Mouse (Mus musculus) MN1 (cell line): ENCODE results near the gene Slc39a11.

Source experiments
- DNase-seq: peaks from one replicate; pipeline ENCODE4 v3.0.0-alpha.2; 2016; ENCODE audit warnings: low spot score

The Slc39a11 gene

DNA sequence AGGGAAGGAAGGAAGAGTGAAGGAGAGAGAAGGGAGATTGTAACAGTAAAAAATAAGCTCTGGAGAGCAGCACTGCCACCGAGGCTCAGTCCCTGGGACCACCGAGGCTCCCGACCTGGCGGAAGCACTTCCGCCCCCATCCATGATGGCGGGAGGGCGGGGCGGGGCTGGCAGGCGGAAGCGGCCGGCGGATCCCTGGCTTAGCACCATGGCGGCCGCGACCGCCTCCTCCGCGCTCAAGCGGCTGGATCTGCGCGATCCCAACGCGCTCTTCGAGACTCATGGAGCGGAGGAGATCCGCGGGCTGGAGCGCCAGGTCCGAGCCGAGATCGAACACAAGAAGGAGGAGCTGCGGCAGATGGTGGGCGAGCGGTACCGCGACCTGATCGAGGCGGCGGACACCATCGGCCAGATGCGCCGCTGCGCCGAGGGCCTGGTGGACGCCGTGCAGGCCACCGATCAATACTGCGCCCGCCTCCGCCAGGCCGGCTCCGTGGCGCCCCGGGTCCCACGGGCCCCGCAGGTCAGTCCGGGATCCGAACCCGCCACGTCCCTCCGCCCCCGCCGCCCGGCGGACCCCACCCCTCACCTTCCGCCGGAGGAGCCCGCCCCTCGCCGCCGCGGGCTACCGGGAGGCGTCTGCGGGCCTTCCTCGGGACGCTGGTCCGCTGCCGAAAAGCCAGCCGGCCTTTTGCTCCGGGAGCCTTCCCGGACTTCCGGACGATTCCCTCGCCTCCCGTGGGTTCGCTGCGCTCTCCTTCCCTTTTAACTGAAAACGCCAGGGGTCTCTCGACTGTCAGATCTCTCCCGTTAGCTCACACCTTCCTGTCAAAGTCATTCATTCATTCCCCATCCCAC lies at the start of gene Slc39a11:
TSS of gene Slc39a11 (minus strand) at position 727 of the 858 bp plus-strand sequence.
- peak; percentile 75 for DNase-seq

DNA sequence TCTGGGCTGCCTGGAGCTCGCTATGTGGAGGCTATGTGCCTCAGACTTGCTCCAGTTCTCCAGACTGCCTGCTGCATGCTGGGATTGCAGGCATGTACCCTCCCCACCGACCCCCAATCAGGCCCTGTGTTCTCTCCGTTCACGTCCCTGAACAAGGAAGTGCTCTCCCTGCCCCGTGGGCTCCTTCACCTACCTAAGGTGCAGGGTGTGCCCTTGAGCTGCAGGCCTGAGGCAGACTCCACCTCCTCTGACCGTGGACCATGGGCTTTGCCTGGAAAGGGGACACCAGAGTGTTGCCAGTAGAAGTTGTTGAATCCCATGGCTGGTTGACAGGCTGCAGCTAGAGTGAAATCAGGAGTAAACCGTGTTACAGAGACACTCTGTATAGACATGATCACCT lies 49.8 kb upstream of the Slc39a11 start:
- DNase-seq: no peak

DNA sequence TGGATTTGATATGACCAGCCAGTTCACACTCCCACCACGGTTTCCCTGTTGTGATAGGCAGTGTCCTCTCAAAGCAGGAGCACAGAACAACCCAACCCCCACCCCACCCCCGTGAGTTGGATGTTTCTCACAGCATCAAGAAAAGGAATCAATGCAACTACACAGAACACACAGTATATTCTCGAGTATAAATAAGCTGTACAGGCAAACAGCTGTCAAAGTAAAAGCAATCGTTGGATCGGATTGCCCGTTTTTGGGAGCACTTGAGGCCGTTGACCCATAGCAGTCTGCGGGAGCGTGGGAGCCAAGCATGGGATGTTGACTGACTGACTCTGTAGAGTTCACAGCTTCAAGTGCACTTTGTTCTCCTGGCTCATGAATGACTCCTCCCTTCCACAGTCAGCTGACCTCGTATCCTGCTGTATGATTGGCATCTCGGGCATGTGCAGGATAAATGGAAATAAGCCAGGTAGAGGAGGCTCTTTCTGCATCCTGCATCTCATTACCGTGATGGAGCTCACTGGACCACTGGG lies 48.2 kb upstream of the Slc39a11 start:
- no peak for DNase-seq

DNA sequence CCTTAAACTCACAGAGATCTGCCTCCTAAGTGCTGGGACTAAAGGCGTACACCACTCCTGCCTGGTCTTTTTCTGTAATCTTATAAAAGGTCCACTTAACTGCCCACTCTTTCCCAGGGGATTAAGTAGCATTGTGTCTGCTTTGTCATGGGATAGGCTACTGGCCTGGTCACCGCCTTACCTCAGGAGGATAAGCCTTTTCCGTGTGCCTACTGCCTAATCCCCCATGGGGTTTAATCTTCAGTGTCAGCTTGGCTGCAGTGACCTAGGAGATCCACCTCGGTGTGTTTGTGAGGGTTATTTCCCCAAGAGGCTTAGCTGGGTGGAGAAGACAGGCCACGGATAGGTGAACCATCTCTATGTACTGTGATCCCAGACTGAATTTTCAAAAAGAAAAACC lies 47.7 kb upstream of the Slc39a11 start:
- DNase-seq: no peak

DNA sequence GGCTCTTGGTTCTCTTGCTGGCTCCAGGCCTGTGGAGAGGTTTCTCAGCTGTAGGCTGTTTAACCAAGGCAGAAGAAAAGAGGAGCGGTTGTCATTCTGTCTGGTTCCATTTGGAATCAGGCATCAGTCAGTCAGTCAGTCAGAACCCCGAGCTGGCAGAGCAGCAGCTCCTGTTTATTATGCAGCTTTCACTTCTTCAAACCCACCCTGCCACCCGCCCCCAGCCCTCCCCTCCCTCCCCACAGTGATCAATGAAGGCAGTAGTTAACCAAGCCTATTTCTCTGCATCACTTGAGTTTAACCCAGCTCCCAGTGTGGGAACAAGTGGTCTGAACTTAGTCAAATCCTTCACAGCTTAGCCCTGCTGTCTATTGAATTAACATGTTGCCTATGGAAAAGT lies 42.0 kb upstream of the Slc39a11 start:
- no peak for DNase-seq

DNA sequence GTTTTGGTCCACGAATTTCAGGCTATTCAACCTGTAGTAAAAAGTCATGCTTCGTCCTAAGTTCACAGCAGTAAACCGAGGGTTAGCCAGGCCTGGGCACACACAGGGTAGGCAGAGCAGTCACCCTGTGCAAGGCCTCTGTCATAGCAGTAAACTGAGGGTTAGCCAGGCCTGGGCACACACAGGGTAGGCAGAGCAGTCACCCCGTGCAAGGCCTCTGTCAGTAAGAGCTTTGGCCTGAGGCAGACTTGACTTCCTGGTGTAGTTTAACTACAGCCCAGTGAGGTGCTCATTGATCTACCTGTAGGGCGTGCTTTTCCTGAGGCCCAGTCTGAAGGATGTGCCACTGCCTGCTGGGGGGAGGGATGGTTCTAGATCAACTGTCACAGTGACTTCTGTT lies 41.4 kb upstream of the Slc39a11 start:
- no peak for DNase-seq

DNA sequence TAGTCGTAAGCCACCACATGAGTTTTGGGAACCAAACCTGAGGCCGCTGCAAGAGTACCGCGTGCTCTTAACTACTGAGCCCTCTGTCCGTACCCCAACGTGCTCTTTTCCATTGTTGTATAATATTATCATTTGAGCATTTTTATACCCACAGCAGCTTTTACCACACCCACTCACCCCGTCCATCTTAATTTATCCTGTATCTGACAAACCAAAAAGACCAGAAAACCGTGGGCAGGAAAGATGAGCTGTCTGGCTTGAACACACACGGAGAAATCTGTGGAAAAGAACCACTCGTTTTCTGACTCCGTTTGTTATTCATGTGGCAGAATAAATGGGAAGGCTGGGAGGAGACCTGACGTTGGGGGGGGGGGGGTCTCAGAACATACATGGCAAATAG lies 40.6 kb upstream of the Slc39a11 start:
- DNase-seq: no peak

DNA sequence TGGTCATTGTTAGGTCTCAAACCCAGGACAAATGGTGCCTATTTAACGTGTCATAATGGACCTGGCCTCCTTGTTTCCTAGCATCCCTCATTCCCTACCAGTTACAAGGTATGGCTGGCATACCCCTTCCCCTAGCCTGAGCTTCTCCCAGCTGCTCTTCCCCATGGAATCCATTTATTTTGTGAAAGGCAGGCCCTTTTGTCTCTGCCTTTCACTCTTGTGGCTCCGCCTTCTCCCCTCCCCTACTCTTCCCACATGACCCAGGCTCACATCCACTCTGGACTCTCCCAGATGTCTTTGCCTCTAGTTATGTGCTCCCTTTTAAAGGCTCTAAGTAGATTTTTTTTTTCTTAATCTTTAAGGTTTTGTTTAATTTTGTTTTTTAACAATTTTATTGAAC lies 37.2 kb upstream of the Slc39a11 start:
- DNase-seq: no peak

DNA sequence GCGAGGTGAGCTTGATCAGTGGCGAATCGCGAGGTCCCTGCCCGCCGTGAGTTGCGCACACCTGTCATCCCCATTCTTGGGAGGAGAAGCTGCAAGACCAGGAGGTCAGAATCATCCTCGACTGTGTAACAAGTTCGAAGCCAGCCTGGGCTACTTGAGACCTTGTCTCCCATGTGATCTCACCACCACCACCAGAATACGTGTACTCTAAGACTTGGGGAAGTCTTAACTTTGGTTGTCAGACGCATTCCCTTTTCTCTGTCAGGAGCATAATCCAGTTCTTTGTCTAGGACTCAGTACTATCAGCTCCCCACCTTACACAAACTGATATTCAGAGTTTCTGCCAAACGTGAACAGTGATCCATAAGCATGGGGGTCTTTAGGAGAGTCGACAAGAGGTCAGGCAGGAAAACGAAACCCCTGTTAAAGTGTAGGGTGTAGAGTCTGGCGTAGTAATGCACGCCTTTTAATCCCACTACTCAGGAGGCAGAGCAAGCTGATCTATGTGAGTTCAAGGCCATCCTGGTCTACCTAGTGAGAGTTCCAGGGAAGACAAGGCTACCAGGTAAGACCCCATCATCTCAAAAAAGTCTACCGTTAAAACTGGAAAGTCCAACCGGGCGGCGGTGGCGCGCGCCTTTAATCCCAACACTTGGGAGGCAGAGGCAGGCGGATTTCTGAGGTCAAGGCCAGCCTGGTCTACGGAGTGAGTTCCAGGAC lies 35.0 kb upstream of the Slc39a11 start:
- DNase-seq: no peak

DNA sequence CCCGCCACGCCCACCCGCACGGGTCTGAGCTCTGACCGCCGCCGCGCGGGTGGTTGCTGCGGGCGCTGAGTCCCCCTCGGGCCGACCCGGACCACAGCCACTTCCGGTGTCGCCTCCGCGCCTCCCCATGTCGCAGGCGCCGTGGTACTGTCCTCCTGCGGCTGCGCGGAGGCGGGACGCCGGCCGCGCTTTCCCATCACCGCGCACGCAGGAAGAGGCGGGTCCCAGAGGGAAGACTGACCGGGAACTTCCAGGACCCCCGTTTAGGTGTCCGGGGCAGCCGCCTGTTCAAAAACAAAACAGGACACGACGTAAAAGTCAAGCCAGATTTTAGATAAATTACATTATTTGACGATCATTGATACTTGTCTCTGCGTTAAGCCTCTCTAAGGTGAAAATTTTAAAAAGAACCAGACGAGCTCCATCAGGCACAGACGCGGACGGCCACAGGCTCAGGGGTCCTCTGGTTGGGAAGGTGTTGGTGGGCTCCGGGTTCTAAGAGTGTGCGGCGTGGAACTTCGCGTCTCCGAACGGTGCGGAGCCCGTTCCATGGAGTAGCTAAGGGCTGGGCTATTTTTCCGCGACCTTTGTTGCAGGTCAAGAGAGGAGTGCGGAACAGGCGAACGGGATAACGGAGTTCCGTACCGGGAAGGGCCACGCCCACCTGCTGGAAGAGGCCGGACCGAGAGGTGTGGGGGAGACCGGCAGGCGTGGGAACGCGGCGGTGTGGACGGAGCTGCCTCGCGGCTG lies 34.3 kb upstream of the Slc39a11 start, which contains the start of the genes Fam104a and D11Wsu47e:
TSS of gene Fam104a (minus strand) at position 199 of the 750 bp plus-strand sequence.
TSS of gene D11Wsu47e (plus strand) at position 456 of the 750 bp plus-strand sequence.
- DNase-seq: peak; percentile 96

DNA sequence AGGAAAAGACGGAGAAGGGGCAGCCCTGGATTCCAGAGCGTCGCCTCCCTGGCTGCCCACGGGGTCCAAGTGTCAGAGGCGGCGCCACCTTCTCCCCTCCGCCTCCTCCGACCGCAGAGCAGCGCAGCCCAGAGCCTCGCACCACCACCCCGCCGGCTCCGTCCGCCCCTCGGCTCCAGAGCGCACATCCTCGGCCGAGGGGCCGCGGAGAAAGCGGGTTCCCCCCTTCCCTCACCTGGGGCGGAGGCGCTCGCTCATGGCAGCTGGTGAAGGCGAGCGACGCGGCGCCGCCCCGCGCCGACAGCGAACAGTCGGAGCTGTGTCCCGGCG lies 33.7 kb upstream of the Slc39a11 start:
- DNase-seq: no peak

DNA sequence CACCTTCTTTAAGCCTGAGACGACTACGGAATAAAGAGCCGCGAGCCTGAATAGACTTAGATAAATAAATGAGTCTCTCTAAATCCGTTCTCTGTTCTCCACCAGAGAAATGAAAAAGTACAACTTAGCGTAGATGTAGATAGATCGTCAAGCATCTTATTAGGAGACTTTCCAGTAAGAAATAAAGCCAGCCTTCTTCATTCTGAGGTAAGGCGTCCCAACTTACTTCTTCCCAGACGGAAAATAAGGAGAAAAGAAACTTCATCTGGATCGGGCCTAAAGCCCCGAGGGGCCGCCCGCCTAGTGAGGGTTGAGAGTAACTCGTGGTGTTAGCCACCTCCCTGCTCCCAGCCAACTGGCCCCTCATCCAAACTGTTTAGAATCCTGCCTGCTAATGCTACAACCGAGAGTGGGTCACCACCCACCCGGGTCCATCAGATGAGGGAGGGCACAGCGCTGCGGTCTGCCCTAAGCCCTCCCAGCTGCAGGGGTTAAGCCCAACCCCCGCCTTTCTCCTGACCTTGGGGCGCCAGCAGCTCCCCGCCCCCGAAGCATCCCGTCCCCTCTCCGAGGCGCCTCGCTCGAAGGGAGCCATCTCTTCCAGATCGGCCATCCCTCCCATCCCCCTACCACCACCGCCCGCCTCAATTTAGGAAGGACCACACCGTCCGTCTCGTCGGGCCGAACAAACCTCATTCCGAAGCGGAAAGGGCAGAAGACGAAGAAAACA lies 33.2 kb upstream of the Slc39a11 start:
- peak; percentile 47 for DNase-seq

DNA sequence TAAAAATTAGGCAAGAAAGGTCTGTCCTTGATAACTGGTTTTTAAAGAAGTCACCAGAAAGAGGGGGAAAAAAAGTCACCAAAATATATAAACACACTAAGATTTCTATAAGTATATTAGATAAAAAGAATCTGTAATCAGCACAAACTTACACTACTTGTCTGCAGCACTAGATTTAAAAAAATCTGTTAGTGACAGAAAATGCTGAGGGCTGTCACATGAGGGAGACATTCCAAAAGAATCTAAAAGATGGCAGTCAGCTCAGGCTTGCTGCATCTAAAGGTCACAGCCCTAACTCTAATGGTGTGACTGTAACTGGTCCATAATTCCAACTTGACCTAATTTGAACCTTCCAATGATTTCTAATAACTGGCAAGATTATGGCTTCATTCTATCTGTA lies 32.1 kb upstream of the Slc39a11 start:
- DNase-seq: no peak

DNA sequence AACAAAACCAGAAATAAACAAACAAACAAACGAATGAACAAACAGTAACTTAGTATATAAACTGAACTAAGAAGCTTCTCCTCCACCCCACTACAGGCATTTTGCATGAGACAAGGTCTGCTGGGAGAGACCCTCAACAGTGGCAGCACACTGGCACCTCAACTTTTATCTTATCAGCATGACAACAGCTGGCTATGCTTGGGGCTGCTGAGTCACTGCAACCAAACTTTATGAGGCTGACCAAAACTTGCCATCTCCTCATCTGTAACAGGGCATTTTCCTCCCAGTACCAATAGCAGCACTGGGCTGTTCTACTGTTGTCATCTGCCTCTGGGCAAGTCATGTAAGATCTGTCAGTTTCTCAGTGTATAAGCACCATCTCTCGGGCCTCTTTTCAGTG lies 31.1 kb upstream of the Slc39a11 start:
- no peak for DNase-seq

DNA sequence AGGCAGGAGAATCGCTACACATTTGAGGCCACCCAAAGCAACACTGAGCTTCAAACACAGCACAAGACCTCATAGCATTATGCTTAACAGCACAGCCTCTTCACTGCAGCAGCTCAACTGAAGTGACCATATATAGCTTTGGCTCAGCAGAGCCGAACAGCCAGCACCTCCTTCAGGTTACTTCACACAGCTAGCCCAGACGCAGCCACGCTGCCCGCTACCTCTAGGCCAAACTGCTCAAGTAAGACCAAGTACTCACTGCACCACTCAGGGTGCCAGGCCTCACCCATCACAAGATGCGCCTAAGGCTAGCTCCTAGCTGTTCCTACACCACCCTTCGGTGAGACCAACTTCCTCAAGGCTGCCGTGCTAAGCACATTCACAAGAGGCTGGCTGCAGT lies 28.5 kb upstream of the Slc39a11 start:
- no peak for DNase-seq

DNA sequence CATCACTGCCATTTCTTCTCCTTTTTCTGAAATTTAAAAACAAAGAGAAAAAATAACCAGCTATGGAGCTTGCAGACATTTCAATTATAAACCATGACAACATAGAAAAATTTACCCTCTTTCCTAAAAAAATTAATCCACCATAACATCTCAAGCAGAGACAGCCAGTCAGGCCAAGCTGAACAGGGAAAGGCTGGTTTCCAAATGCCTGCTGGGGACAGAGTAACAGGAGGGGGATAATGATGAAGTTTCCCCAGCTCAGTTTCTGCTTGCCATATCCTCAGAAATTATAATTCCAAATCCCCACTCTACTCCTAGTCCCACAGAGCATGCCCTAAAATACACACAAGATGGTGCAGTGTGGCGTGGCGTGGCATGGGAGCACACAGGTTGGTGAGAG lies 27.5 kb upstream of the Slc39a11 start:
- DNase-seq: no peak

DNA sequence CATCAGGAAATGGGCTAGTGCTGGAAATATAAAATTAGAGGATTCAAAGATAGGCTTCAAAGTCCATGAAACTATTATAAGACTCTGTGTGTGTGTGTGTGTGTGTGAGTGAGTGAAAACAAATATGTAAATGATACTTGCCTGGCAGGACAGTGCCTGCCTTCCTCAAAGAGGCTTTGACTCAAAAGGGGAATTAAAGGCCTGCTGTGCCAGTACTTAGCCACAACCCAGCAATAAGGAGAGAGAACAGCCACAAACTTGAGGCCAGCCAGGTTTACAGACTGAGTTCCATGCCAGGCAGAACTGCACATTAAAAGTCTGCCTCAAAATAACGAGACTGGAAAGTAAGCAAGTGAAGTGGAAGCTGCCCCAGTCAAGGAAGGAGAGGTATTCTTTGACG lies 27.0 kb upstream of the Slc39a11 start:
- DNase-seq: no peak

DNA sequence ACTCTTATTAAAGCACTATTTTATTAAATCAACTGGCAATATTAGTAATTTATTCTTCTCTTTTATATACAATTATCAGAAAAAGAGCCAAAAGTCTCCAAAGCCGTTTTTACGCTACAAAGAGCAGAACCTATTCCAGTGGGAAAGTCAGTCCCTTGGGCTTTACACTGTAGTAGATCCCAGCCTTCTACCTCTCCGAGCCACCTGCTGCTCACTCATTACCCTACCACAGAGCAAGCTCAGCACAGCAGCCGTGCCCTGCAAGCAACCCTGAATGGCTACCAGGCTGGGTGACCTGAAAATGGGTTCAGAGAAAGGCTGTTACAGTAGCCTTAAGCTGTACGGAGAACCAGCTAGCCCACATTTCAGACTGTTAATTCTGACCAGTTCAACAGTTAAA lies 24.7 kb upstream of the Slc39a11 start:
- DNase-seq: no peak

DNA sequence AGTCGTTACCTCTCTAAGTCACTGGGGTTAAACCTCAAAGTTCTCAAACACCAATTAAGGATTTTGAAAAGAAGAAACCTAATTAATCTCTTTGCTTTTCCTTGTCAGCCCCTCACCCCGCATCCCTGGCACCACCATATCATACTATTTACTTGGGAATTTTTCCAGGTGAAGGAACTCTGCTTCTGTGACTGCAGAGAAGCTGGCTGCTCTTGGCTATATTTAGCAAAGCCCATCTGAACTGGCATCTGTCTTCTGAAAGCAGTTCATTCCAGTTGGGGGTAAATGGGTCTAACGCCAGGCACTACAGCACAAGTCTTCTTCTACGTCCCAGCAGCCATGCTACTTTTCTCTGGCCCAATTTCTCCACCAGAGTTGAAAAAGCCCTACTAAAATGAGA lies 23.7 kb upstream of the Slc39a11 start:
- no peak for DNase-seq

DNA sequence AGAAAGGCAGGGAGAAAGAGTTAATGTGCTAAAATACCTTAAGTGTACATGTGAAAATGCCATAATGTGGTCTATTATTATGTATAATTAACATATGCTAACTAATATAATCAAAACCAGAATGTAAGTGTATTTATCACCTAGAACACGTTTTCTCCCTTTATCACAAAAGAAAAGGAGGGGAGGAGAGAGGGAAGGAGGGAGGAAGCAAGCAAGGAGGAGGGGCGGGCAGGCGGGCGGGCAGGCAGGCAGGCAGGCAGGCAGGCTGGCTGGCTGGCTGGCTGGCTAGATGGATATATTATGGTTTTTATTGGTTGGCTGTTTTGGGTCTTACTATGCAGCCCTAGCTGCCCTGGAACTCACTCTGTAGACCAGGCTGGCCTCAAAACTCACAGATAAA lies 19.8 kb upstream of the Slc39a11 start:
- DNase-seq: no peak

DNA sequence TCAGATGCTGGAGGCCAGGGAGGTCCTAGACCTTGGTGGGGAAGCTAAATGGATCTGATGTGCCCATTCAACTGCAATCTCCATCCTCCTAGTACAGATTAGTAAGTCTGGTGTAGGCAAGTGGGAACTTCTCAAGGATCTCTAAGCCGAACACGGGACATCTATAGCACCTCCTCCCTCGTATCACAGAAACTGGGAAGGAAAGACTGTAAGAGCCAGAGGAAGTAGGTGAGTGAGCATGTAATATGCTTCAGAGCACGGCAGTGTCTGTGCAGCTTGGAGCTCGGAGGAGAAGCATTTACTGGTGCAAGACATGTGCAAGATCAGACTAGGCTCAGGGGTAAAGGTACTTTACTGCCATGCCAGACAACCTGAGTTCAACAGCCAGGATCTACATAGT lies 19.0 kb upstream of the Slc39a11 start:
- no peak for DNase-seq

DNA sequence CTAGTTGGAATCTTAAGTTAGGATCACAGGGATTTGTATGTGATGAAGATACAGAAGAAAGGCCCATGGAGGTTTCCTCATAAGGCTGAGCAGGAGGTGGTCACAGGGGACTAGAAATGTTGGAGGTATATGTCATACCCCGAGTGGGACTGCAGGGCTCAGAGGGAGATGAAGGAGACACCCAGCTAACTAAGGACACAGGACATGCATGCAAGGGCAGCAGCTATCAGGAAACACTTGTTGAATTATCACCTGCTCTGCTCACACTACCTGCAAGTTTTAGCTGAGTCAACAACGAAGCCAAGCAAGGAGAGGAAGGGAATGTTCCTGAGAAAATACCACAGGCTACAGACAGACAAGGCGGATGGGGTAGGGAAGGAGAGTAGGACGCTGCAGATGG lies 17.8 kb upstream of the Slc39a11 start:
- DNase-seq: no peak
